Mouse (Mus musculus): Measurements from ENCODE around the gene Asic1. TPM values are rescaled to one million over a fixed set of nuclear protein-coding genes. Genes with fewer than 3 reads are reported as not detected.
"Not testable (repeated sequence)": the region's sequence is repeated elsewhere in the genome, so short reads cannot be mapped to it uniquely, and the experiment has no call there.

The Asic1 gene
- polyA plus RNA-seq, 1 experiment from 2014 or later: 0.53 TPM

GRCm38 (mm10) chr15:99684156-99684555 is 14.0 kb downstream of the Asic1 start:
- DNase-seq (no peak), ATAC-seq (ENCODE audit: low read depth) (no peak)
- Histone ChIP-seq H3K9me3 (replicated peaks) (no peaks in the 10 kb centered on the region), H3K4me3 (replicated peaks) (no peak overlapping the region), H3K27me3 (peaks cover 25% of the 10 kb centered on the region), H3K27ac (no peak overlapping the region), H3K9ac (no peak overlapping the region), H3K4me2 (no peak overlapping the region), H3K36me3 (no peaks in the 10 kb centered on the region), H3K4me1 (replicated peaks) (no peaks in the 10 kb centered on the region)
- 74% methylated on average over 5 of the region's 5 CpGs for whole genome bisulfite sequencing (ENCODE audit: insufficient replicate concordance)

- no peak overlapping the region for H3K9ac ChIP-seq
- no peak for ATAC-seq (ENCODE audit: low read depth)
- WGBS (ENCODE audit: insufficient replicate concordance): 7% methylated on average over 4 of the region's 4 CpGs
Measured at GRCm38 (mm10) chr15:99688712-99689111, 18.5 kb downstream of the Asic1 start.

GRCm38 (mm10) chr15:99690924-99691323 is 20.8 kb downstream of the Asic1 start:
- no peak for ATAC-seq (ENCODE audit: low read depth)

More at GRCm38 (mm10) chr15:99688712-99689111, 18.5 kb downstream of the Asic1 start:
- H3K36me3 ChIP-seq: no peaks in the 10 kb centered on the region
- H3K4me1 ChIP-seq (replicated peaks): peaks cover 7% of the 10 kb centered on the region
- DNase-seq: no peak
- peaks cover 42% of the 10 kb centered on the region for H3K27me3 ChIP-seq
- H3K27ac ChIP-seq: no peak overlapping the region
- H3K4me3 ChIP-seq (replicated peaks): no peak overlapping the region
- H3K4me2 ChIP-seq: no peak overlapping the region
- no peaks in the 10 kb centered on the region for H3K9me3 ChIP-seq (replicated peaks)

GRCm38 (mm10) chr15:99691976-99692375 is 21.8 kb downstream of the Asic1 start:
- Histone ChIP-seq H3K9ac (no peak overlapping the region), H3K4me2 (no peak overlapping the region), H3K9me3 (replicated peaks) (no peaks in the 10 kb centered on the region), H3K4me1 (replicated peaks) (peaks cover 7% of the 10 kb centered on the region), H3K36me3 (no peaks in the 10 kb centered on the region), H3K4me3 (replicated peaks) (no peak overlapping the region), H3K27me3 (peaks cover 55% of the 10 kb centered on the region), H3K27ac (no peak overlapping the region)
- WGBS (ENCODE audit: insufficient replicate concordance): 38% methylated on average over 9 of the region's 9 CpGs
- DNase-seq (no peak), ATAC-seq (ENCODE audit: low read depth) (no peak)

More at GRCm38 (mm10) chr15:99690924-99691323, 20.8 kb downstream of the Asic1 start:
- Histone ChIP-seq H3K27me3 (peaks cover 53% of the 10 kb centered on the region), H3K4me3 (replicated peaks) (no peak overlapping the region), H3K4me2 (no peak overlapping the region), H3K9me3 (replicated peaks) (no peaks in the 10 kb centered on the region), H3K27ac (no peak overlapping the region), H3K4me1 (replicated peaks) (peaks cover 7% of the 10 kb centered on the region), H3K36me3 (no peaks in the 10 kb centered on the region), H3K9ac (no peak overlapping the region)
- DNase-seq: no peak
- 24% methylated on average over 4 of the region's 4 CpGs for WGBS (ENCODE audit: insufficient replicate concordance)

- WGBS (ENCODE audit: insufficient replicate concordance): 17% methylated on average over 2 of the region's 2 CpGs
- no peak overlapping the region for H3K4me3 ChIP-seq (replicated peaks)
- H3K27me3 ChIP-seq: peaks cover 34% of the 10 kb centered on the region
- H3K4me2 ChIP-seq: no peak overlapping the region
- H3K27ac ChIP-seq: no peak overlapping the region
- no peaks in the 10 kb centered on the region for H3K36me3 ChIP-seq
- ATAC-seq (ENCODE audit: low read depth) (no peak), DNase-seq (no peak)
- H3K4me1 ChIP-seq (replicated peaks): peaks cover 32% of the 10 kb centered on the region
- H3K9me3 ChIP-seq (replicated peaks): no peaks in the 10 kb centered on the region
- H3K9ac ChIP-seq: no peak overlapping the region
Measured at GRCm38 (mm10) chr15:99697309-99697708, 27.1 kb downstream of the Asic1 start.

- no peak overlapping the region for H3K9ac ChIP-seq
- WGBS (ENCODE audit: insufficient replicate concordance): 32% methylated on average over 20 of the region's 20 CpGs
Measured at GRCm38 (mm10) chr15:99698533-99699085, 28.4 kb downstream of the Asic1 start.

GRCm38 (mm10) chr15:99699715-99700114 is 29.5 kb downstream of the Asic1 start:
- H3K27me3 ChIP-seq: peaks cover 21% of the 10 kb centered on the region
- ATAC-seq (ENCODE audit: low read depth) (no peak), DNase-seq (no peak)
- H3K4me3 ChIP-seq (replicated peaks): no peak overlapping the region
- H3K9me3 ChIP-seq (replicated peaks): no peaks in the 10 kb centered on the region
- H3K27ac ChIP-seq: no peak overlapping the region
- peaks cover 47% of the 10 kb centered on the region for H3K4me1 ChIP-seq (replicated peaks)
- H3K4me2 ChIP-seq: no peak overlapping the region
- WGBS (ENCODE audit: insufficient replicate concordance): 84% methylated on average over 10 of the region's 10 CpGs
- H3K36me3 ChIP-seq: peaks cover 7% of the 10 kb centered on the region
- H3K9ac ChIP-seq: no peak overlapping the region

More at GRCm38 (mm10) chr15:99698533-99699085, 28.4 kb downstream of the Asic1 start:
- peaks cover 37% of the 10 kb centered on the region for H3K4me1 ChIP-seq (replicated peaks)
- H3K9me3 ChIP-seq (replicated peaks): no peaks in the 10 kb centered on the region
- H3K27me3 ChIP-seq: peaks cover 28% of the 10 kb centered on the region
- no peak overlapping the region for H3K4me3 ChIP-seq (replicated peaks)
- ATAC-seq (ENCODE audit: low read depth) (no peak), DNase-seq (no peak)
- H3K27ac ChIP-seq: no peak overlapping the region
- H3K36me3 ChIP-seq: no peaks in the 10 kb centered on the region
- no peak overlapping the region for H3K4me2 ChIP-seq

- Histone ChIP-seq H3K4me1 (replicated peaks) (peaks cover 50% of the 10 kb centered on the region), H3K27me3 (peaks cover 17% of the 10 kb centered on the region), H3K4me2 (no peak overlapping the region), H3K9me3 (replicated peaks) (no peaks in the 10 kb centered on the region), H3K36me3 (peaks cover 7% of the 10 kb centered on the region), H3K4me3 (replicated peaks) (no peak overlapping the region), H3K9ac (no peak overlapping the region), H3K27ac (no peak overlapping the region)
- DNase-seq (no peak), ATAC-seq (ENCODE audit: low read depth) (no peak)
- WGBS (ENCODE audit: insufficient replicate concordance): 74% methylated on average over 18 of the region's 18 CpGs
Measured at GRCm38 (mm10) chr15:99700219-99701106, 30.3 kb downstream of the Asic1 start.

GRCm38 (mm10) chr15:99701640-99701998 is 31.5 kb downstream of the Asic1 start:
- Histone ChIP-seq H3K4me2 (peak overlapping the region; percentile 72), H3K4me3 (replicated peaks) (peak overlapping the region; percentile 90), H3K36me3 (peaks cover 12% of the 10 kb centered on the region), H3K27me3 (peaks cover 12% of the 10 kb centered on the region), H3K9ac (peak overlapping the region; percentile 95), H3K4me1 (replicated peaks) (peaks cover 50% of the 10 kb centered on the region)
- ATAC-seq (ENCODE audit: low read depth); H3K27ac ChIP-seq; DNase-seq; H3K9me3 ChIP-seq (replicated peaks): not testable (repeated sequence)
- 33% methylated on average over 16 of the region's 16 CpGs for WGBS (ENCODE audit: insufficient replicate concordance)

- peak within 1 kb of the TSS; percentile 92 for H3K27ac ChIP-seq
- peaks cover 5% of the 10 kb centered on the region for H3K27me3 ChIP-seq
- H3K4me3 ChIP-seq (replicated peaks): peak within 1 kb of the TSS; percentile 90
- H3K9me3 ChIP-seq (replicated peaks): no peaks in the 10 kb centered on the region
- DNase-seq: peak; percentile 89
- under 1% methylated on average over 70 of the region's 71 CpGs for WGBS (ENCODE audit: insufficient replicate concordance)
- peak; percentile 90 for ATAC-seq (ENCODE audit: low read depth)
- H3K36me3 ChIP-seq: peaks cover 18% of the 10 kb centered on the region
- peaks cover 50% of the 10 kb centered on the region for H3K4me1 ChIP-seq (replicated peaks)
- peak within 1 kb of the TSS; percentile 95 for H3K9ac ChIP-seq
- H3K4me2 ChIP-seq: peak within 1 kb of the TSS; percentile 72
Measured at GRCm38 (mm10) chr15:99701999-99702900, 32.1 kb downstream of the Asic1 start, which contains the start of gene Smarcd1. TSS of gene Smarcd1 (plus strand) at chr15:99702129.

- 76% methylated on average over 9 of the region's 9 CpGs for whole genome bisulfite sequencing (ENCODE audit: insufficient replicate concordance)
- no peak for DNase-seq
- no peak for ATAC-seq (ENCODE audit: low read depth)
- Histone ChIP-seq H3K9ac (peak overlapping the region; percentile 95), H3K4me1 (replicated peaks) (peaks cover 50% of the 10 kb centered on the region), H3K9me3 (replicated peaks) (no peaks in the 10 kb centered on the region), H3K4me2 (peak overlapping the region; percentile 72), H3K27me3 (no peaks in the 10 kb centered on the region), H3K4me3 (replicated peaks) (peak overlapping the region; percentile 90), H3K36me3 (peaks cover 26% of the 10 kb centered on the region), H3K27ac (peak overlapping the region; percentile 92; the same call in 1 of the 2 replicates)
Measured at GRCm38 (mm10) chr15:99703104-99703503, 32.9 kb downstream of the Asic1 start.

Measured in liver, embryonic 13.5 days (tissue).